Mouse (Mus musculus): ENCODE data around the gene Ppp1r35.

GRCm38 (mm10) chr5:137756882-137757661 lies 21.6 kb upstream of the Ppp1r35 start:
- TF ChIP-seq CTCF (IDR thresholded peaks at IDR 0.05; ENCODE audit: low read depth) (peak; percentile 88), EP300 (IDR thresholded peaks at IDR 0.05; ENCODE audit: low read depth) (no peak)
